In genomic region chrX:134276275-134277160, GRCm38 (mm10) we compare ENCODE assay signal across 8 mouse cellular contexts. TPM values are rescaled to one million over a fixed set of nuclear protein-coding genes. Genes with fewer than 3 reads are reported as not detected.
DNase-seq lines count a peak whose midpoint lies in the region; ATAC-seq lines count a peak whose summit lies in the region.

Gene Trmt2b (minus strand): TSS chrX:134276984.

- peak within 1 kb of the TSS; percentile 35 for H3K4me3 ChIP-seq in hindbrain, embryonic 14.5 days (replicated peaks; ENCODE audit: low read length)
- peak within 1 kb of the TSS; percentile 92 for H3K4me3 ChIP-seq in megakaryocyte, embryonic 14.5 days (replicated peaks)

- no peaks in the 10 kb centered on the region for H3K4me1 ChIP-seq in hindbrain, embryonic 14.5 days (replicated peaks; ENCODE audit: control insufficient read depth, insufficient read depth, low read length)
- H3K4me1 ChIP-seq in megakaryocyte, embryonic 14.5 days: peaks cover 19% of the 10 kb centered on the region

- no peaks in the 10 kb centered on the region for H3K9me3 ChIP-seq in hindbrain, embryonic 14.5 days (ENCODE audit: control insufficient read depth, low read length)
- H3K9me3 ChIP-seq in megakaryocyte, embryonic 14.5 days: no peaks in the 10 kb centered on the region

- peak; percentile 74 for ATAC-seq in hindbrain, embryonic 14.5 days (ENCODE audit: low FRiP score)

- peak within 1 kb of the TSS; percentile 36; the same call in 1 of the 2 replicates for H3K9ac ChIP-seq in hindbrain, embryonic 14.5 days

- H3K4me2 ChIP-seq in hindbrain, embryonic 14.5 days (replicated peaks): peak within 1 kb of the TSS; percentile 51

- H3K27me3 ChIP-seq in hindbrain, embryonic 14.5 days (ENCODE audit: control insufficient read depth, insufficient read depth, low read length): peaks cover 9% of the 10 kb centered on the region; the same call in 1 of the 2 replicates
- peaks cover 6% of the 10 kb centered on the region for H3K27me3 ChIP-seq in megakaryocyte, embryonic 14.5 days (replicated peaks)

- peak; percentile 86 for DNase-seq in ZHBTc4 (ENCODE audit: low read depth, low spot score)
- DNase-seq in cerebellum, postnatal 14 days: peak; percentile 51 to 62
- peak; percentile 45 for DNase-seq in gastrocnemius, adult 18-20 months (ENCODE audit: low spot score)
- DNase-seq in hindbrain, embryonic 14.5 days (ENCODE audit: low spot score): no peak
- peak; percentile 10 to 15 for DNase-seq in left cerebral cortex, adult 8-10 months (ENCODE audit: low spot score in 2 of 2)
- DNase-seq in right cerebral cortex, postnatal 10 days (ENCODE audit: low spot score in 2 of 2): peak; percentile 39 to 49
- peak; percentile 68 for DNase-seq in urinary bladder, postnatal 14 days (ENCODE audit: low spot score)

- no peaks in the 10 kb centered on the region for H3K36me3 ChIP-seq in hindbrain, embryonic 14.5 days (replicated peaks; ENCODE audit: control insufficient read depth, insufficient read depth)
- peaks cover 9% of the 10 kb centered on the region for H3K36me3 ChIP-seq in megakaryocyte, embryonic 14.5 days (replicated peaks; ENCODE audit: low read length)

- no peak within 1 kb of the TSS for H3K27ac ChIP-seq in hindbrain, embryonic 14.5 days

- 26% methylated on average over 21 of the region's 26 CpGs for WGBS in hindbrain, embryonic 14.5 days

RNA-seq across cellular contexts. Expression of gene Trmt2b, which starts in this region (rescaled TPM):
- 10 to 100 TPM in 1 of 2 experiments, 1 to 10 TPM in 1; 8.3 to 12.3 TPM for total RNA-seq in gastrocnemius, adult 18-20 months (2021)
- 6.5 and 7.3 TPM in 2 replicates for polyA plus RNA-seq in hindbrain, embryonic 14.5 days (2014; fragmentation: Nextera tagmentation; extraction: Ambion mirVana)
- total RNA-seq in left cerebral cortex, adult 8-10 months (2022): 10 to 100 TPM in 3 of 4 experiments, 1 to 10 TPM in 1; 8.1 to 12.9 (median 11.5) TPM
- polyA plus RNA-seq in megakaryocyte, embryonic 14.5 days (2012; ENCODE audit: insufficient read depth, low replicate concordance): 0.51 and 0.58 TPM in 2 replicates
